Mouse (Mus musculus): ENCODE data around the gene Pde4dip. TPM values are rescaled to one million over a fixed set of nuclear protein-coding genes. Genes with fewer than 3 reads are reported as not detected.

Gene Pde4dip
- polyA plus RNA-seq, 1 experiment: 39.5 TPM

DNA sequence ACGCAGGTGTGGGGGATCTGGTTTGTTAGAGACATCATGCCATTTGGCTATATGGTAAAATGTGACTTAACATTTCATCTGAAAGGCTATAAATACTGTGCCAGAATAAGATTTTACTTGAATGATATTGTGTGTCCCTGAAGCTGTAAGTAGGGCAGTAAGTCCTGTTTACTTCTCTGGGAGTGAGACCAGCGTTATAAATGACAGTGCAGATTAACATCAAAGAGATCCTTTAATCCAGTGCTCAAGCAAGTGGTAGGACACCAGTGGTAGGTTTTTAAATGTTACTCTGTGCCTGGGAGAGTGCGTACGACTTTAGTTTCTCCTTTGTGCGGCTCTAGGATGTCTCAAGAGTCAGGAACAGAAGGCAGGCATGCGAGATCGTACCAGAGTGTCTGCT lies 22.6 kb upstream of the Pde4dip start:
- no peak overlapping the region for H3K27ac ChIP-seq (ENCODE audit: insufficient read depth, low read depth, low read length)
- no peak overlapping the region for H3K4me3 ChIP-seq (ENCODE audit: insufficient read depth, low read depth, low read length)
- WGBS: 89% methylated on average over 7 of the region's 7 CpGs
- H3K4me1 ChIP-seq (ENCODE audit: control insufficient read depth, insufficient read depth, low read length): no peaks in the 10 kb centered on the region
- TF ChIP-seq CTCF (IDR thresholded peaks at IDR 0.05; ENCODE audit: insufficient read depth, low read depth, low read length) (no peak), POLR2A (IDR thresholded peaks at IDR 0.05; ENCODE audit: insufficient read depth, low read depth, low read length) (no peak)

DNA sequence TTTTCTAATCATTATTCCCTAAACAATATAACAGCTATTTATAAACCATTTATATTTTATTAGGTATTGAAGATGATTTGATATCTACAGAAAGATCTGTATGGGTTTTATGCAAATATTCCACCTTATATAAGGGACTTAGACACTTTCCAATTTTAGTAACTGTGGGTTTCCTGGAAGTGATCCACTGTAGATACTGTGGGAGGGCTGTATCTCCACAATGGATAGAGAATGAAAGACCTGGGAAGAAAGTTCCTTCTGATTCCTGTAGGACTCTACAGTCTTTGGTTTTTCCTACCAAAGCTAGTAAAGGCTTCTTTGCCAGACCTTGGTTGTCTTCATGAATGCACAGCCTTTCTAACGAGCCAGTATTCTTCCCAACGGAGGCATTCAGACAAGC lies 21.2 kb upstream of the Pde4dip start:
- whole genome bisulfite sequencing: 15% methylated on average over 2 of the region's 2 CpGs

GRCm38 (mm10) chr3:97901586-97901985 lies 13.1 kb upstream of the Pde4dip start:
- no peak overlapping the region for H3K27ac ChIP-seq (ENCODE audit: insufficient read depth, low read depth, low read length)
- no peak for TF ChIP-seq CTCF (IDR thresholded peaks at IDR 0.05; ENCODE audit: insufficient read depth, low read depth, low read length)
- TF ChIP-seq POLR2A (IDR thresholded peaks at IDR 0.05; ENCODE audit: insufficient read depth, low read depth, low read length): no peak
- 19% methylated on average over 5 of the region's 5 CpGs for WGBS
- peaks cover 4% of the 10 kb centered on the region; the same call in 1 of the 2 replicates for H3K4me1 ChIP-seq (ENCODE audit: control insufficient read depth, insufficient read depth, low read length)
- peak overlapping the region; percentile 95 for H3K4me3 ChIP-seq (ENCODE audit: insufficient read depth, low read depth, low read length)

More for the DNA sequence above, 21.2 kb upstream of the Pde4dip start:
- Histone ChIP-seq H3K4me3 (ENCODE audit: insufficient read depth, low read depth, low read length) (no peak overlapping the region), H3K4me1 (ENCODE audit: control insufficient read depth, insufficient read depth, low read length) (no peaks in the 10 kb centered on the region), H3K27ac (ENCODE audit: insufficient read depth, low read depth, low read length) (no peak overlapping the region)
- TF ChIP-seq CTCF (IDR thresholded peaks at IDR 0.05; ENCODE audit: insufficient read depth, low read depth, low read length): no peak
- TF ChIP-seq POLR2A (IDR thresholded peaks at IDR 0.05; ENCODE audit: insufficient read depth, low read depth, low read length): no peak

DNA sequence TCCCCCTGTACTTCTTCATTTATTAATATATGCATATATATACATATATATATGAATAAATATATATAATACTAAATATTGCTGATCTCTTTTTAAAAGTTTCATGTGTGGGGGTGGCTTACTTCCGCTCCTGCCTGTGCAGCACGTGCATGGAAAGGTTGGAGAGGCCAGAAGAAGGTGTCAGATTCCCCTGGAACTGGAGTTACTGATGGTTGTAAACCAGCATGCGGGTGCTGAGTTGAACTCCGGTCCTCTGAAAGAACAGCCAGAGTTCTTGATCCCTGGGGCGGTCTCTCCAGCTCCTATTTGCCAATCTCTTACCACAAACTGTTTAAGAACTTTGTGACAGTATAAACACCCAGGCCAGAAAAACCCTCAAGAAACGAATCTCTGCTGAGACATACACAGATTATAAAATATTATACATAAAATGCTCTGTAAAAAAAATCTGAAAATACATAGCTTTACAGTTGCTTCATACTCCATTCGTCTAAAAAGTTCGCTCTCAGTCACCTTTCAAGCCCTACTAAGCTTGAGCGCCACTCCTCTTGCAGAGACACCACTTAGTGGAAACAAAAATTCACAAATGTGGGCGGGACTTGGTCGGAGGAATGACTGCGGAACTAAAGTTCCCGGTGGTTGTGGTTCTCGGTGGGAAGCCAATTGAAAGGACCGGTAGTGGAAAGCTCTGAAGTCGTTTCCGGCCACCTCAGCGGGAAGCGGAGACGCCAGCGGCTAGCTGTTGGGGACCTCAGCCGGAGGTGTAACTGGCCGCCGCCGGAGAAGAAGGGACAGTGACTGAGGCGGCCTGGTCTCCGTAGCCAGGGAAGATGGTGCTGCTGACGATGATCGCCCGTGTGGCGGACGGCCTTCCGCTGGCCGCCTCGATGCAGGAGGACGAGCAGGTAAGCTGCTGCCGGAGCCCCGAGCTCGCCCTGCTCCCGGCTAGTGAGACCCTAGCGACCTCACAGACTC lies 12.3 kb upstream of the Pde4dip start, which contains the start of gene Sec22b:
TSS of gene Sec22b (plus strand) at position 675 of the 975 bp plus-strand sequence.
- H3K4me1 ChIP-seq (ENCODE audit: control insufficient read depth, insufficient read depth, low read length): peaks cover 4% of the 10 kb centered on the region; the same call in 1 of the 2 replicates
- H3K27ac ChIP-seq (ENCODE audit: insufficient read depth, low read depth, low read length): no peak within 1 kb of the TSS
- peak within 1 kb of the TSS; percentile 95 for H3K4me3 ChIP-seq (ENCODE audit: insufficient read depth, low read depth, low read length)
- WGBS: 3% methylated on average over 41 of the region's 41 CpGs
- TF ChIP-seq CTCF (IDR thresholded peaks at IDR 0.05; ENCODE audit: insufficient read depth, low read depth, low read length): no peak
- TF ChIP-seq POLR2A (IDR thresholded peaks at IDR 0.05; ENCODE audit: insufficient read depth, low read depth, low read length): peak; percentile 82

DNA sequence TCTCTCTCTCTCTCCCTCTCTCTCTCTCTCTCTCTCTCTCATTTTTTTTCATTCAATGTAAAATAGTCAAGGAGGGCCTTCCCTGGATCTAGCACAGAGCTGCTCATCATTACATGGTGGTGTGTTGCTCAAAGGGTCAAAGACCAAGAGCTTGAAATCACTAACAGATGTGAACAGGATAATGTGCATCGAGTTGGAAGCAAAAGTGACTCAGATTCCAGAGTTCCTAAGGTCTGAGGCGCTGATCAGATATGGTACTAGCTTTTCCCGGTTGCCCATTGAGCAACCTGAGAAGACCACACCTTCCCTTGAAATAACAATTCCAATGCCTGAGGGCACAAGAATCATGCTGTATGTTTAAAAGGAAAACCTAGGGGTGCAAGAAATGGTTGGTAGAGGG lies 9.9 kb upstream of the Pde4dip start:
- no peak for TF ChIP-seq CTCF (IDR thresholded peaks at IDR 0.05; ENCODE audit: insufficient read depth, low read depth, low read length)
- TF ChIP-seq POLR2A (IDR thresholded peaks at IDR 0.05; ENCODE audit: insufficient read depth, low read depth, low read length): no peak
- WGBS: 78% methylated on average over 3 of the region's 3 CpGs
- peaks cover 4% of the 10 kb centered on the region; the same call in 1 of the 2 replicates for H3K4me1 ChIP-seq (ENCODE audit: control insufficient read depth, insufficient read depth, low read length)
- no peak overlapping the region for H3K4me3 ChIP-seq (ENCODE audit: insufficient read depth, low read depth, low read length)
- no peak overlapping the region for H3K27ac ChIP-seq (ENCODE audit: insufficient read depth, low read depth, low read length)

- Histone ChIP-seq H3K4me1 (ENCODE audit: control insufficient read depth, insufficient read depth, low read length) (no peaks in the 10 kb centered on the region), H3K4me3 (ENCODE audit: insufficient read depth, low read depth, low read length) (no peak overlapping the region), H3K27ac (ENCODE audit: insufficient read depth, low read depth, low read length) (no peak overlapping the region)
- TF ChIP-seq POLR2A (IDR thresholded peaks at IDR 0.05; ENCODE audit: insufficient read depth, low read depth, low read length) (no peak), CTCF (IDR thresholded peaks at IDR 0.05; ENCODE audit: insufficient read depth, low read depth, low read length) (0 out of 2 replicates have a peak, but pooled peaks have one; percentile 20)
- 43% methylated on average over 6 of the region's 6 CpGs for WGBS
These were observed 6.2 kb upstream of the Pde4dip start for GRCm38 (mm10) chr3:97894695-97895094.

DNA sequence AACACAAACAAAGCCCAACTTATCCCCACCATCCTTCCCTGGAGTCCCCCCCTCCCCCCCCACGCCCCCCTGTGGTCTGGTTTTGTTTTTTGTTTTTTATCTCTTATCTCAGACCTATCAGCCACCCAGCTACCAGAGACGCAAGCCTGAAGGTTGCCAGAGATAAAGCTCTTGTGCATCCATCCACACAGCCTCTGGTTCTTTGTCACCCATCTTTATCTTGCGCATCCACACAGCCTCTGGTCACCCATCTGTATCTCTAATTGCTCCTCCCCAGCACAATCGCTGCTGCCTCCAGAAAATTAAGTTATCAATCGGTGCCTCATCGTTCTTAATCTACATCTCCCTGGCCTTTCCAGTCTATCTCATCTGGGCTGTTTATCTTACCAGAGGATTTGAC lies 1.7 kb upstream of the Pde4dip start:
- TF ChIP-seq CTCF (IDR thresholded peaks at IDR 0.05; ENCODE audit: insufficient read depth, low read depth, low read length) (no peak), POLR2A (IDR thresholded peaks at IDR 0.05; ENCODE audit: insufficient read depth, low read depth, low read length) (no peak)
- Histone ChIP-seq H3K4me3 (ENCODE audit: insufficient read depth, low read depth, low read length) (no peak overlapping the region), H3K27ac (ENCODE audit: insufficient read depth, low read depth, low read length) (no peak overlapping the region), H3K4me1 (ENCODE audit: control insufficient read depth, insufficient read depth, low read length) (no peaks in the 10 kb centered on the region)
- WGBS: 70% methylated on average over 6 of the region's 6 CpGs

- 27% methylated on average over 5 of the region's 5 CpGs for WGBS
These were observed 731 bp downstream of the Pde4dip start for GRCm38 (mm10) chr3:97887785-97888167.

DNA sequence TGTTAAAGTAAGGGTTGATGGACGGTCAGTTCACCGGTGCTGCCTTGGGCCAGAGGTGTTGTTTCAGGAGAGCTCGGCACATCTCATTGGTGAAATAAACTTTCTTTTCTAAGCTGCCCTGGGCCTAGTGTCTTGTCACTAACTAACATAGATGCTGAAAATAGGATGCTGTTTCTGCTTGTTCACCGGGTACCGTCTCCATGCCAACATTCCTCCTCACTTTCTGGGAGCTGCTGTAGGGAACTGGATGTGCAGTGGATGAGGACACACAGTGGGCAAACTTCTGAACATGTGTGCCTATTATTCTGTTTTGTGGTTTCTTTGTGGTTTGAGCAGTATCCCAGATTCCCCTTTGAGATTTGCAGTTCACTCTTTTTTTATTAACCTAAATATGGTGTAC lies 6.9 kb downstream of the Pde4dip start:
- Histone ChIP-seq H3K4me3 (ENCODE audit: insufficient read depth, low read depth, low read length) (no peak overlapping the region), H3K27ac (ENCODE audit: insufficient read depth, low read depth, low read length) (no peak overlapping the region), H3K4me1 (ENCODE audit: control insufficient read depth, insufficient read depth, low read length) (peaks cover 4% of the 10 kb centered on the region; the same call in 1 of the 2 replicates)
- WGBS: 62% methylated on average over 5 of the region's 5 CpGs
- TF ChIP-seq CTCF (IDR thresholded peaks at IDR 0.05; ENCODE audit: insufficient read depth, low read depth, low read length): no peak
- TF ChIP-seq POLR2A (IDR thresholded peaks at IDR 0.05; ENCODE audit: insufficient read depth, low read depth, low read length): no peak

More at GRCm38 (mm10) chr3:97887785-97888167, 731 bp downstream of the Pde4dip start:
- H3K4me1 ChIP-seq (ENCODE audit: control insufficient read depth, insufficient read depth, low read length): no peaks in the 10 kb centered on the region
- H3K27ac ChIP-seq (ENCODE audit: insufficient read depth, low read depth, low read length): peak overlapping the region; percentile 97
- TF ChIP-seq POLR2A (IDR thresholded peaks at IDR 0.05; ENCODE audit: insufficient read depth, low read depth, low read length) (no peak), CTCF (IDR thresholded peaks at IDR 0.05; ENCODE audit: insufficient read depth, low read depth, low read length) (no peak)
- H3K4me3 ChIP-seq (ENCODE audit: insufficient read depth, low read depth, low read length): peak overlapping the region; percentile 82

Data from olfactory bulb, adult 2 months (tissue).